ENCODE assay signal across 7 mouse cellular contexts in the genomic region with DNA sequence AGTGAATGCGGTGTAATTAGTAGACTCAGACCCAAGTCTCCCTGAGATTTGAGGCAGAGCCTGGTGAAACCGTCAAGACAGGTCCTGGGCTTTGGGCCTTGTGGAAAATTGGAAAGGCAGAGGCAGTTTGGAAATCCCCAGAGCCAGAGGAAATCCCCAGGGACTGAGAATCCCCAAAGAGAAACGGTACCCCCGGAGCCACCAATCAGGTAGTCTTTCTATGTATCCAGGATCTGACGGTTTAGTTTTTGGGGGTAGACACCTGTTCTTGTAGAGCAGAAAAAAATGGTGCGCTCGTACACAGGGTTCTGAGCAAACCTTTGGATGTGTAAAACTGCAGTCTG. TPM values are rescaled to one million over a fixed set of nuclear protein-coding genes. Genes with fewer than 3 reads are reported as not detected.
DNase-seq lines count a peak whose midpoint lies in the region; ATAC-seq and TF ChIP-seq lines count a peak whose summit lies in the region.

No protein-coding gene starts in this region.

- peak overlapping the region; percentile 82 for H3K4me2 ChIP-seq in liver, embryonic 11.5 days
- peak overlapping the region; percentile 80 for H3K4me2 ChIP-seq in embryonic facial prominence, embryonic 13.5 days
- H3K4me2 ChIP-seq in hindbrain, postnatal 0 days (ENCODE audit: low read depth, low read length): no peak overlapping the region
- H3K4me2 ChIP-seq in neural tube, embryonic 15.5 days: peak overlapping the region; percentile 75; the same call in 1 of the 2 replicates

- peaks cover 52% of the 10 kb centered on the region for H3K4me1 ChIP-seq in liver, embryonic 11.5 days (replicated peaks; ENCODE audit: control insufficient read depth, insufficient read depth, low read length)
- peaks cover 35% of the 10 kb centered on the region for H3K4me1 ChIP-seq in embryonic facial prominence, embryonic 13.5 days
- peaks cover 15% of the 10 kb centered on the region for H3K4me1 ChIP-seq in hindbrain, postnatal 0 days (ENCODE audit: insufficient read depth, low read length)
- peaks cover 45% of the 10 kb centered on the region for H3K4me1 ChIP-seq in neural tube, embryonic 15.5 days

- TF ChIP-seq CTCF in hindbrain, postnatal 0 days (IDR thresholded peaks at IDR 0.05; ENCODE audit: low read depth): no peak

- 72% methylated on average over 7 of the region's 7 CpGs for WGBS in liver, embryonic 11.5 days
- 54% methylated on average over 7 of the region's 7 CpGs for WGBS in embryonic facial prominence, embryonic 13.5 days
- WGBS in hindbrain, postnatal 0 days: 65% methylated on average over 7 of the region's 7 CpGs
- 68% methylated on average over 7 of the region's 7 CpGs for WGBS in neural tube, embryonic 15.5 days

- no peak for ATAC-seq in liver, embryonic 11.5 days (replicated peaks; ENCODE audit: low FRiP score)
- no peak for ATAC-seq in embryonic facial prominence, embryonic 13.5 days (ENCODE audit: insufficient number of reproducible peaks, insufficient read depth, low FRiP score, low TSS enrichment, low read depth)
- no peak for ATAC-seq in hindbrain, postnatal 0 days
- no peak for ATAC-seq in neural tube, embryonic 15.5 days (ENCODE audit: low FRiP score)
- no peak for ATAC-seq in erythroid progenitor cell, adult 5-6 weeks (replicated peaks; ENCODE audit: low FRiP score, poor library complexity, severe bottlenecking)

- H3K9me3 ChIP-seq in liver, embryonic 11.5 days (ENCODE audit: control insufficient read depth, low read length): no peaks in the 10 kb centered on the region
- H3K9me3 ChIP-seq in embryonic facial prominence, embryonic 13.5 days: no peaks in the 10 kb centered on the region
- no peaks in the 10 kb centered on the region for H3K9me3 ChIP-seq in hindbrain, postnatal 0 days (ENCODE audit: low read length)
- H3K9me3 ChIP-seq in neural tube, embryonic 15.5 days (replicated peaks): no peaks in the 10 kb centered on the region

- no peaks in the 10 kb centered on the region for H3K36me3 ChIP-seq in liver, embryonic 11.5 days (ENCODE audit: control insufficient read depth, insufficient read depth, low read length)
- H3K36me3 ChIP-seq in embryonic facial prominence, embryonic 13.5 days: no peaks in the 10 kb centered on the region
- H3K36me3 ChIP-seq in hindbrain, postnatal 0 days (ENCODE audit: insufficient read depth, low read length): no peaks in the 10 kb centered on the region
- H3K36me3 ChIP-seq in neural tube, embryonic 15.5 days: no peaks in the 10 kb centered on the region

- no peak for DNase-seq in liver, embryonic 11.5 days (ENCODE audit: low spot score)
- no peak for DNase-seq in liver
- no peak for DNase-seq in hindbrain, postnatal 0 days (ENCODE audit: low spot score)
- DNase-seq in cerebellum, adult 9-10 months: no peak

- H3K27ac ChIP-seq in liver, embryonic 11.5 days (ENCODE audit: low read depth, low read length): peak overlapping the region; percentile 91
- H3K27ac ChIP-seq in embryonic facial prominence, embryonic 13.5 days: peak overlapping the region; percentile 79
- H3K27ac ChIP-seq in hindbrain, postnatal 0 days: peak overlapping the region; percentile 74
- peak overlapping the region; percentile 64 for H3K27ac ChIP-seq in neural tube, embryonic 15.5 days (replicated peaks)

- H3K4me3 ChIP-seq in liver, embryonic 11.5 days (ENCODE audit: low read depth, low read length): no peak overlapping the region
- H3K4me3 ChIP-seq in embryonic facial prominence, embryonic 13.5 days: no peak overlapping the region
- no peak overlapping the region for H3K4me3 ChIP-seq in hindbrain, postnatal 0 days (ENCODE audit: low read length)
- H3K4me3 ChIP-seq in neural tube, embryonic 15.5 days (replicated peaks): no peak overlapping the region

- no peaks in the 10 kb centered on the region for H3K27me3 ChIP-seq in liver, embryonic 11.5 days (replicated peaks; ENCODE audit: control insufficient read depth, insufficient read depth, low read length)
- no peaks in the 10 kb centered on the region for H3K27me3 ChIP-seq in embryonic facial prominence, embryonic 13.5 days
- no peaks in the 10 kb centered on the region for H3K27me3 ChIP-seq in hindbrain, postnatal 0 days (ENCODE audit: insufficient read depth, low read length)
- no peaks in the 10 kb centered on the region for H3K27me3 ChIP-seq in neural tube, embryonic 15.5 days (replicated peaks)

- H3K9ac ChIP-seq in liver, embryonic 11.5 days (ENCODE audit: low read depth, low read length): no peak overlapping the region
- peak overlapping the region; percentile 57; the same call in 1 of the 2 replicates for H3K9ac ChIP-seq in embryonic facial prominence, embryonic 13.5 days
- H3K9ac ChIP-seq in hindbrain, postnatal 0 days (replicated peaks; ENCODE audit: low read length): no peak overlapping the region
- no peak overlapping the region for H3K9ac ChIP-seq in neural tube, embryonic 15.5 days (replicated peaks)

RNA-seq across cellular contexts. Expression of a gene that starts 5.0 kb away (rescaled TPM):
- polyA plus RNA-seq in liver, embryonic 11.5 days (2014; fragmentation: Nextera tagmentation; extraction: Ambion mirVana): 1.5 and 2.0 TPM in 2 replicates
- polyA plus RNA-seq in embryonic facial prominence, embryonic 13.5 days (2015; fragmentation: Nextera tagmentation; extraction: Ambion mirVana): 1.8 TPM in 2 replicates
- not detected in 2 replicates for total RNA-seq in hindbrain, postnatal 0 days (2014; rRNA removed)
- 0.69 and 0.91 TPM in 2 replicates for polyA plus RNA-seq in hindbrain, postnatal 0 days (2015; fragmentation: Nextera tagmentation; extraction: Ambion mirVana)
- 1.5 and 1.8 TPM in 2 replicates for polyA plus RNA-seq in neural tube, embryonic 15.5 days (2015; fragmentation: Nextera tagmentation; extraction: Ambion mirVana)
- not detected in 2 replicates for total RNA-seq in erythroid progenitor cell, adult 5-6 weeks (2015; ENCODE audit: low replicate concordance)
- not detected in 2 replicates for total RNA-seq in erythroid progenitor cell, adult 5-6 weeks (2017; ENCODE audit: low replicate concordance)

RNA-seq across cellular contexts. Expression of a gene that starts 29.5 kb away (rescaled TPM):
- polyA plus RNA-seq in liver, embryonic 11.5 days (2014; fragmentation: Nextera tagmentation; extraction: Ambion mirVana): 37.1 and 38.3 TPM in 2 replicates
- 28.4 and 34.0 TPM in 2 replicates for polyA plus RNA-seq in embryonic facial prominence, embryonic 13.5 days (2015; fragmentation: Nextera tagmentation; extraction: Ambion mirVana)
- total RNA-seq in hindbrain, postnatal 0 days (2014; rRNA removed): 64.6 and 68.8 TPM in 2 replicates
- 28.2 and 29.8 TPM in 2 replicates for polyA plus RNA-seq in hindbrain, postnatal 0 days (2015; fragmentation: Nextera tagmentation; extraction: Ambion mirVana)
- 39.6 and 40.8 TPM in 2 replicates for polyA plus RNA-seq in neural tube, embryonic 15.5 days (2015; fragmentation: Nextera tagmentation; extraction: Ambion mirVana)
- total RNA-seq in erythroid progenitor cell, adult 5-6 weeks (2015; ENCODE audit: low replicate concordance): 8.8 and 12.6 TPM in 2 replicates
- 24.8 and 48.5 TPM in 2 replicates for total RNA-seq in erythroid progenitor cell, adult 5-6 weeks (2017; ENCODE audit: low replicate concordance)
